Mouse (Mus musculus): ENCODE results near the gene Ttc7.

- peak; percentile 92 for TF ChIP-seq POLR2A (IDR thresholded peaks at IDR 0.05; ENCODE audit: low read depth, low read length)
- no peak for TF ChIP-seq CTCF (IDR thresholded peaks at IDR 0.05; ENCODE audit: extremely low read depth, insufficient read depth, insufficient read length, insufficient replicate concordance)
Observed at GRCm38 (mm10) chr17:87282706-87283053, at the start of gene Ttc7.
